Mouse (Mus musculus): ENCODE results near the gene Actr2.

DNA sequence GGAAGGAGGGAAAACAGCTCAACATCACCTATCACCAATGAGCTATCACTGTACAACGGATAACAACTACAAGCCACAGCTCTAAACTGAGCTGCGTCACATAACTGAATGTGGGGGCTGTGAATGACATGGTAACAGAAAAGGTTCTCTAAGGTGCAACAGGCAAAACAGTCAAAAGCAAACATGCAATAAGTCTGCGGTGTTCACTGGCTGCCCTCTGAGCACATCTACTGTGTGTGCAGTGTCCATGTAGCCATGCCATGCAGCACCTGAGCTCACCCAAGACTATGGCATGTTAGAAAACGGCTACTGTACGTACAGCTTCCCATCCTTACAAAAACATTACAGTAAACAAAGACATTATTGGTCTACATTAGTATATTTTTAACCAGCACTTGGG is 39.9 kb downstream of the Actr2 start:
- TF ChIP-seq POLR2A (IDR thresholded peaks at IDR 0.05; ENCODE audit: insufficient read length, low read depth) = no peak
- TF ChIP-seq USF1 (IDR thresholded peaks at IDR 0.05; ENCODE audit: low read depth) = no peak

Measured in myocyte (in vitro differentiated cells).